Mouse (Mus musculus) CH12.LX (cell line): Measurements from ENCODE around the gene Lrig1. TPM values are rescaled to one million over a fixed set of nuclear protein-coding genes. Genes with fewer than 3 reads are reported as not detected.

Experiments
- DNase-seq: peaks from one replicate; pipeline ENCODE4 v3.0.0-alpha.2; 2013; ENCODE audit errors: extremely low read depth
- H3K27ac ChIP-seq: 2 replicates; pipeline ENCODE4 v1.5.1; 2012; ENCODE audit warnings: low read depth, mild to moderate bottlenecking, control low read depth, moderate library complexity; ENCODE audit not compliant: insufficient read depth
- H3K27me3 ChIP-seq: replicated peaks from 2 replicates; pipeline ENCODE3; 2012; ENCODE audit warnings: inconsistent platforms
- H3K36me3 ChIP-seq, 2 experiments: replicated peaks in 1 of 2; 2 replicates each; pipeline versions ENCODE3 to v1.6.1; 2012; ENCODE audit warnings: inconsistent platforms in 1 of 2, low read length in 1 of 2, mild to moderate bottlenecking in 1 of 2, mixed read lengths in 1 of 2, moderate library complexity in 1 of 2; ENCODE audit not compliant: control insufficient read depth in 1 of 2, insufficient read depth in 1 of 2
- H3K4me1 ChIP-seq, 2 experiments: 2 replicates each; pipeline ENCODE4 v1.6.1; 2012; ENCODE audit warnings: inconsistent platforms in 1 of 2, moderate library complexity in 1 of 2; ENCODE audit not compliant: insufficient read depth in 2 of 2, control insufficient read depth in 1 of 2
- H3K4me2 ChIP-seq: 2 replicates; pipeline ENCODE4 v1.6.1; 2012; ENCODE audit warnings: low read depth, mild to moderate bottlenecking, control low read depth; ENCODE audit not compliant: poor library complexity, insufficient read depth, severe bottlenecking
- H3K4me3 ChIP-seq, 3 experiments: fragments of 150-350 bp in 1 of 3; sonication (generic) in 1 of 3; replicated peaks in 1 of 3; 2 replicates each; pipeline versions ENCODE3 to v1.5.1; 2011 to 2012; ENCODE audit warnings: low read depth in 2 of 3, low read length in 2 of 3, mild to moderate bottlenecking in 2 of 3, moderate library complexity in 2 of 3, control low read depth in 1 of 3, improper control_type of control experiment in 1 of 3, inconsistent platforms in 1 of 3, mixed read lengths in 1 of 3; ENCODE audit not compliant: poor library complexity in 1 of 3
- H3K79me2 ChIP-seq: replicated peaks from 2 replicates; pipeline ENCODE4 v1.6.1; 2012; ENCODE audit warnings: mild to moderate bottlenecking, moderate library complexity; ENCODE audit not compliant: control insufficient read depth, poor library complexity, insufficient read depth, severe bottlenecking; ENCODE audit errors: extremely low read depth
- H3K9ac ChIP-seq: 2 replicates; pipeline ENCODE4 v1.6.1; 2012; ENCODE audit warnings: low read depth, mild to moderate bottlenecking, control low read depth, moderate library complexity; ENCODE audit not compliant: insufficient read depth
- H3K9me3 ChIP-seq: replicated peaks from 2 replicates; pipeline ENCODE3; 2012; ENCODE audit warnings: low read length, inconsistent platforms, mixed read lengths
- BHLHE40 ChIP-seq: IDR thresholded peaks from 2 replicates; pipeline ENCODE4 v1.6.1; 2011; ENCODE audit warnings: mild to moderate bottlenecking, low read depth, low read length, improper control_type of control experiment
- CHD2 ChIP-seq: IDR thresholded peaks from 2 replicates; pipeline ENCODE4 v1.6.1; 2011; ENCODE audit warnings: low read length, improper control_type of control experiment
- CTCF ChIP-seq, 2 experiments: IDR thresholded peaks in 1 of 2; conservative IDR thresholded peaks in 1 of 2; 2 replicates each; pipeline ENCODE4 v1.5.1; 2011 to 2012; ENCODE audit warnings: low read depth in 2 of 2, low read length in 2 of 2, improper control_type of control experiment in 1 of 2, inconsistent platforms in 1 of 2, mild to moderate bottlenecking in 1 of 2, moderate library complexity in 1 of 2
- ELF1 ChIP-seq: IDR thresholded peaks from 2 replicates; pipeline ENCODE4 v1.6.1; 2014; ENCODE audit warnings: low read depth, mild to moderate bottlenecking, inconsistent platforms, low read length, improper control_type of control experiment
- ETS1 ChIP-seq: conservative IDR thresholded peaks from 2 replicates; pipeline ENCODE4 v1.6.1; 2012; ENCODE audit warnings: low read depth, mild to moderate bottlenecking, inconsistent platforms, low read length, improper control_type of control experiment, moderate library complexity
- IRF4 ChIP-seq: IDR thresholded peaks from 2 replicates; pipeline ENCODE4 v1.6.1; 2014; ENCODE audit warnings: low read depth, mild to moderate bottlenecking, inconsistent platforms, low read length, improper control_type of control experiment
- JUND ChIP-seq: conservative IDR thresholded peaks from 2 replicates; pipeline ENCODE4 v1.6.1; 2011; ENCODE audit warnings: low read depth, low read length, improper control_type of control experiment
- MEF2A ChIP-seq: IDR thresholded peaks from 2 replicates; pipeline ENCODE4 v1.6.1; 2014; ENCODE audit warnings: low read depth, mild to moderate bottlenecking, inconsistent platforms, low read length, improper control_type of control experiment, borderline replicate concordance
- NRF1 ChIP-seq: IDR thresholded peaks from 2 replicates; pipeline ENCODE4 v1.6.1; 2014; ENCODE audit warnings: low read depth, mild to moderate bottlenecking, inconsistent platforms, low read length, improper control_type of control experiment, moderate library complexity
- PAX5 ChIP-seq: IDR thresholded peaks from 2 replicates; pipeline ENCODE4 v1.6.1; 2012; ENCODE audit warnings: low read length, inconsistent platforms, mixed read lengths
- USF1 ChIP-seq: IDR thresholded peaks from 2 replicates; pipeline ENCODE4 v1.6.1; 2014; ENCODE audit warnings: low read depth, mild to moderate bottlenecking, inconsistent platforms, low read length, improper control_type of control experiment
- ZC3H11A ChIP-seq: IDR thresholded peaks from 2 replicates; pipeline ENCODE4 v1.6.1; 2012; ENCODE audit warnings: low read depth, mild to moderate bottlenecking, inconsistent platforms, low read length, improper control_type of control experiment
- ZKSCAN1 ChIP-seq: IDR thresholded peaks from 2 replicates; pipeline ENCODE4 v1.6.1; 2012; ENCODE audit warnings: low read depth, inconsistent platforms, low read length, improper control_type of control experiment, borderline replicate concordance
- ZMIZ1 ChIP-seq: IDR thresholded peaks from 2 replicates; pipeline ENCODE4 v1.6.1; 2012; ENCODE audit warnings: low read depth, mild to moderate bottlenecking, inconsistent platforms, low read length, improper control_type of control experiment
- ZNF384 ChIP-seq: IDR thresholded peaks from 2 replicates; pipeline ENCODE4 v1.6.1; 2012; ENCODE audit warnings: low read depth, low read length, improper control_type of control experiment, inconsistent platforms
- dilution Hi-C: fragments of 300-500 bp; cut with MboI; formaldehyde crosslinking; loops from 2 replicates; pipeline ENCODE4 v1.14.3; 2020; ENCODE audit warnings: low sequenced_read_pairs; ENCODE audit not compliant: extremely low pct_unique_long_range_greater_than_20kb, extremely low pct_ligation_motif_present
- in situ Hi-C: fragments of 300-500 bp; cut with MboI; formaldehyde crosslinking; loops from 3 replicates; pipeline ENCODE4 v1.14.3; 2019; ENCODE audit warnings: low sequenced_read_pairs, low pct_ligation_motif_present, low pct_unique_long_range_greater_than_20kb, mixed read lengths
- polyA plus RNA-seq: library from polyadenylated mRNA; unstranded; fragments of >175 nt; gene quantifications from 2 replicates; pipeline ENCODE4 v1.2.1, GENCODE M21; 2012; ENCODE audit warnings: low read depth; ENCODE audit not compliant: insufficient read length
- total RNA-seq, 2 experiments: library from RNA; depleted of rRNA; stranded (reverse); fragments of 300-350 nt in 1 of 2; fragments of >200 nt in 1 of 2; gene quantifications; 2 replicates each; pipeline ENCODE4 v1.2.3; 2012 to 2014

The Lrig1 gene
- total and polyA plus RNA-seq, 3 experiments, result 0.43 TPM; not detected in 2

DNA sequence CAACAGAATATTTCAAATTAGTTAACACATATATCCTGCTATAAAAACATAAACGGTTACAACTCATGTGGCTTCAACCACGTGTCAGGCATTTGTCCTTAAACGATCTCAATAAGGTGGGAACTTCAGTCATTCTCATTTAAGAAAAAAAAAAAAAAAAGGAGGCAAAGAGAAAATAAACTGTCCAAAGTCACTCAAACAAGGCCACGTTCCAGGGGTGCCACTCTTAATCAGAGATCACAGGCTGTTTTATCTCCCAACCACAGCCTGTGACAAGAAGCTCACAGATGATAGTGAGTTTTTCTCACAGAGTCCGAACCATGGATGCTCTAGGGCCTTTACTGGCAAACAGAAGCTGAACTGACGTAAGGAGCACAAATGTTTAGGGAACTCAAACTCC lies 13.9 kb downstream of the Lrig1 start:
- H3K4me2 ChIP-seq, result no peak overlapping the region
- dilution Hi-C loops, result no loop called here
- peaks cover 0 to 21% of the 10 kb centered on the region in 2 experiments; a peak in 2 of 4 replicates for H3K4me1 ChIP-seq
- in situ Hi-C loops, result no loop called here
- H3K27ac ChIP-seq, result no peak overlapping the region
- no peak overlapping the region for H3K4me3 ChIP-seq
- no peak overlapping the region for H3K9ac ChIP-seq
- no peaks in the 10 kb centered on the region for H3K9me3 ChIP-seq
- H3K79me2 ChIP-seq, result no peaks in the 10 kb centered on the region
- TF ChIP-seq USF1, result no peak
- TF ChIP-seq ZKSCAN1, result no peak
- TF ChIP-seq PAX5, result no peak
- no peaks in the 10 kb centered on the region for H3K36me3 ChIP-seq
- no peak for DNase-seq
- H3K27me3 ChIP-seq, result no peaks in the 10 kb centered on the region

DNA sequence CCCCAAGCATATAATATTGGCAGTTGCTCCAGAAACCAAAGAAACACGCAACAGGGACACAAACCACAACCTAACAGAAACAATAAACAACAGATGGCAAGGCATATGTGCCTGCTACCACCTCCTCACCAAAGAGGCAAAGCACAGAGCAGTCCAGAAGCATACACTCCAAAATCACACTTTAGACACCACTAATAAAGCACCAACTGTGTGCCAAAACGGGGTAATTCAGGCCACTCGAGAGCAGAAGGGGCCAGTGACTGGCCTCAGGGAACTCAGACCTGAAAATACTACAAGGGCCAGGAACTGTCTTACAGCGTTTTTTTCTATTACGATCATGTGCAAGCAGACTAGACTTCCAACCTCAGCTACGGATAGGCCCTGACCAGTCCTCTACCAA lies 14.3 kb downstream of the Lrig1 start:
- no peak for DNase-seq
- no peaks in the 10 kb centered on the region for H3K9me3 ChIP-seq
- in situ Hi-C loops, result no loop called here
- H3K9ac ChIP-seq, result no peak overlapping the region
- H3K4me3 ChIP-seq, result no peak overlapping the region
- no peak overlapping the region for H3K4me2 ChIP-seq
- H3K79me2 ChIP-seq, result no peaks in the 10 kb centered on the region
- H3K27ac ChIP-seq, result no peak overlapping the region
- H3K27me3 ChIP-seq, result no peaks in the 10 kb centered on the region
- no peaks in the 10 kb centered on the region for H3K36me3 ChIP-seq
- dilution Hi-C loops, result no loop called here
- H3K4me1 ChIP-seq, result peaks cover 0 to 25% of the 10 kb centered on the region in 2 experiments; a peak in 2 of 4 replicates
- TF ChIP-seq MEF2A, result no peak
- TF ChIP-seq JUND, result no peak
- no peak for TF ChIP-seq BHLHE40
- no peak for TF ChIP-seq NRF1
- TF ChIP-seq PAX5, result no peak
- TF ChIP-seq ZC3H11A, result no peak
- TF ChIP-seq ETS1, result no peak
- no peak for TF ChIP-seq ZMIZ1
- no peak for TF ChIP-seq ELF1
- no peak for TF ChIP-seq CTCF (conservative IDR thresholded peaks at IDR 0.05 in 1 of 2, IDR thresholded peaks at IDR 0.05 in 1 of 2; ENCODE audit: low read depth in 2 of 2, low read length in 2 of 2)
- no peak for TF ChIP-seq IRF4
- no peak for TF ChIP-seq ZNF384
- no peak for TF ChIP-seq CHD2
- TF ChIP-seq, all 38 proteins: peak for 0
